Mouse (Mus musculus): ENCODE measurements at regions not wholly inside any gene's neighbourhood (a gene's known extent, or its start where the extent isn't known, plus 50 kb on each side); places are given as distances from the start of the nearest gene placed in this dataset.

DNA sequence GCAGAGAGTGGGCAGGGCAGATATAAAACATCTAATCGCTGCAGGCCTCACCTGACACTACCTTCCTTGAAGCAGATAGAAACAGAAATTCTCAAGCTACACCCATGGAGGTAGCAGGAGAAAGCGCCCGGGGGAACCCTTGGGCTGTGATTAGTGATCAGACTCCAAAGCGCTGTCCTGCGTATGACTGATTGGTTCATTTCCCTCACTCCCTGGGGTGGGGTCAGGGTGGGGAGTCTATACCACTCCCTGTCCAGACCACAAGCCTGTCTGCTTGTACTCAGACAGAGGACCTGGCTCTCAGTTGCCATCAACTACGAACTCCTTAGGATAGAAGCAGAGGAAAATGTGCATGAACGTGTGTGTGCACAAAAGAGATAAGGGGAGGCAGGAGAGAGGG, 77.7 kb downstream of the Gm826 start:
- ATAC-seq (ENCODE audit: insufficient number of reproducible peaks, low FRiP score, low TSS enrichment) = no peak

- no peak for ATAC-seq (ENCODE audit: insufficient number of reproducible peaks, low FRiP score, low TSS enrichment)
Observed at GRCm38 (mm10) chr2:160250228-160250627, 83.7 kb downstream of the Gm826 start.

GRCm38 (mm10) chr2:160249104-160250093, 84.6 kb downstream of the Gm826 start:
- no peak for ATAC-seq (ENCODE audit: insufficient number of reproducible peaks, low FRiP score, low TSS enrichment)

- ATAC-seq (ENCODE audit: insufficient number of reproducible peaks, low FRiP score, low TSS enrichment) = no peak
Observed at GRCm38 (mm10) chr2:160247286-160247685, 86.7 kb downstream of the Gm826 start.

DNA sequence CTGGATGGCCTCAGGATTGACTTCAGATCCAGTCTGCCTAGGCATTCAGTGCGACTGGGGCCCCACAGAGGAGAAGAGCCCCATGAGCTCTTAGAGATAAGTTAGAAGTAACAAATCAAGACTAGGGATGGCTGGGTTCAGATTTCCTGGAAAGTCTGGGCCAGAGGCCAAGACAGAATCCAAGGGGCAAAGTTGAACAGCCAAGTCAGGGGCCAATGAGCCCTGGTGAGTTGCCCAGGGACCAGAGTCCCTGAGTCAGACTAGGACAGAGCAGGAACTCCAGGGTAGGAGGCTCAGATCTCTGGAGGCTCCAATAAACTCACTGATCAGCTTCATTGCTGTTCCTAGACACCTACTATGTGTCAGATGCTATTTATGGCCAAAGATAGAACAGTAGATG, 87.6 kb downstream of the Gm826 start:
- ATAC-seq (ENCODE audit: insufficient number of reproducible peaks, low FRiP score, low TSS enrichment) = no peak

GRCm38 (mm10) chr2:160244866-160245265, 89.1 kb downstream of the Gm826 start:
- no peak for ATAC-seq (ENCODE audit: insufficient number of reproducible peaks, low FRiP score, low TSS enrichment)

DNA sequence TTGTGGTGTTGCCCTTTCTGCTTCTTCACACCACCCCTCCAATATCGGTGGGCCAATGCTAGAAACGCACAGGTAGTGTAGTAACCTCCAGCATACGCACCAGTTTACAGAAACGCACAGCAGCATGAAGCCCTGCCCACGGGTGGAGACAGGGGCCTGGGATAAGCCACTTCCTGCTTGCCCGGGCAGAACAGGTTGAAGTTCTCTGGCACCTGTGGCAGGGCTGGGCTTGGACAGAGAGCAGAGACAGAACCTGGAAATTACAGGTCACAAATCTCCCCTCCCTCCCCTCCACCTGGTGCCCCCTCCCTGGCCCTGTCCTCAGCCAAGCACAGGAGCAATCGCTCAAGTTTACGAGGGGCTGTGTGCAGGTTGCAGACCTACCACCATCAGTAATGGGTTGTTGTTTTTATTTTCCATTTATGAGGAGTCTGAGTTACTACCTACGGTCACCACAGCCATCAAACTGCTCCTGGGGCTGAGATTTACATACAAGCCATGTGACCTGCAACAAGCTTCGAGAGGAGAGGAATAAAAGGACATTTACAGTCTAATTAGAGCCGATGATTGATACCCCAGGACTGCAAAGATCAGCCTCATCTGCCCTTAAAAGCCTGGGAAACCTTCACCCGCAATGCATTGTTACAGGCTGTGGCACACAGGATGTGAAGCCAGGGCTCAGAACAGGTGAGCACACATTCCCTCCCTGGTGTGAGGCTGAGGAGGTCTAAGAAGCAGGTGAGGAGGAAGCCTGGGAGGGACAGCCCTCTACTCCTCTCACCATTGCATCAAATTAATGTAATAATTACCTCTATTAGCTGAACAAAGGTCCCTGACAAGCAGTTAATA, 93.2 kb downstream of the Gm826 start:
- ATAC-seq (ENCODE audit: insufficient number of reproducible peaks, low FRiP score, low TSS enrichment) = no peak

GRCm38 (mm10) chr2:160237436-160238104, 96.4 kb downstream of the Gm826 start:
- no peak for ATAC-seq (ENCODE audit: insufficient number of reproducible peaks, low FRiP score, low TSS enrichment)

- ATAC-seq (ENCODE audit: insufficient number of reproducible peaks, low FRiP score, low TSS enrichment) = no peak
Observed at GRCm38 (mm10) chr2:160236806-160237205, 97.2 kb downstream of the Gm826 start.

GRCm38 (mm10) chr2:160230786-160231185, 103.2 kb downstream of the Gm826 start:
- ATAC-seq (ENCODE audit: insufficient number of reproducible peaks, low FRiP score, low TSS enrichment) = no peak

GRCm38 (mm10) chr2:160228331-160229035, 105.5 kb downstream of the Gm826 start:
- ATAC-seq (ENCODE audit: insufficient number of reproducible peaks, low FRiP score, low TSS enrichment) = no peak

- ATAC-seq (ENCODE audit: insufficient number of reproducible peaks, low FRiP score, low TSS enrichment) = no peak
Observed at GRCm38 (mm10) chr2:160225450-160225849, 108.5 kb downstream of the Gm826 start.

- ATAC-seq (ENCODE audit: insufficient number of reproducible peaks, low FRiP score, low TSS enrichment) = no peak
Observed at GRCm38 (mm10) chr2:160223366-160223765, 110.6 kb downstream of the Gm826 start.

GRCm38 (mm10) chr2:160221772-160222171, 112.2 kb downstream of the Gm826 start:
- ATAC-seq (ENCODE audit: insufficient number of reproducible peaks, low FRiP score, low TSS enrichment) = no peak

DNA sequence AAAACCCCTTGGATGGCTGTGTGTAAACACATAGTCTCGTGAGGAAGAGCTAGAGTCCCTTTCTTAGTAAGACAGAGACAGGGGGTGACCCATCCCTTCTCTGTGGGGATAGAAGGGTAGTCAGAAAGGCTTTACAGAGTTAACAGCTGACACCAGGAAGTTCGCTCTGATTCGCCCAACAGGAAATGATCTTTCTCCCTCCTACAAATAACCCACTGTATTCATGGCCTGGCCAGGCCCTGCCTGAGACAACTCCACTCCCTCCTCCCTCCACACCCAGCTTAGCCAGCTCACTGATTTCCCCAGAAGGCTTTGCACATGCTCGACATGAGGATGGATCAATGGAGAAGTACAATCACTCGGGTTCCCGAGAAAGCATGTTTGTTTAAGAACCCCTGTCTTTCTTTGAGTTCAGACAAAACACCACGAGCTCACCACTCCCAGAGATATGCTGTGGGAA, 113.4 kb downstream of the Gm826 start:
- no peak for ATAC-seq (ENCODE audit: insufficient number of reproducible peaks, low FRiP score, low TSS enrichment)

GRCm38 (mm10) chr2:160214032-160214812, 119.7 kb downstream of the Gm826 start:
- ATAC-seq (ENCODE audit: insufficient number of reproducible peaks, low FRiP score, low TSS enrichment) = no peak

DNA sequence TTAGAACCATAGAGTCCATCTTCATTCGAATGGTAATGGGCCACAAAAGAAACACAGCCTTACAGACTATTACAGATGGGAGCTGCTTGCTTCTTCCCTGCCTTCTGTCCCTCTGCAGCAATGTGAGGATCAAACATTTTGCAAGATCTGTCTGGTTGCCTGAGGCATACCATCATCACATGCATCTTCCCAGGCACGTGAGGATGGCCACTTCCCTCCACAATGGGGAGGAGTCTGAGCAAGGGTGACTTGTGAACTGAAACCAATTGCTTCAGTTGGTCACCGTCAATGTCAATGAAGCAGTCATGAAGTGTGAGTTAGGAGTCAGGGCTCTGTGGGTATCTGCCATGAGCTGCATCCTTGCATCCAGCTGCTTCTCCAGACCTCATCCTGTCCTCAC, 123.5 kb downstream of the Gm826 start:
- ATAC-seq (ENCODE audit: insufficient number of reproducible peaks, low FRiP score, low TSS enrichment) = no peak

GRCm38 (mm10) chr2:160209589-160210264, 124.2 kb downstream of the Gm826 start:
- ATAC-seq (ENCODE audit: insufficient number of reproducible peaks, low FRiP score, low TSS enrichment) = no peak

GRCm38 (mm10) chr2:160208295-160208694, 125.7 kb downstream of the Gm826 start:
- no peak for ATAC-seq (ENCODE audit: insufficient number of reproducible peaks, low FRiP score, low TSS enrichment)
